Mouse (Mus musculus): ENCODE measurements around the gene Slc35e2. TPM values are rescaled to one million over a fixed set of nuclear protein-coding genes. Genes with fewer than 3 reads are reported as not detected.

Slc35e2 gene
- total RNA-seq (2023) = 10 to 100 TPM; 14.0 to 16.4 TPM

DNA sequence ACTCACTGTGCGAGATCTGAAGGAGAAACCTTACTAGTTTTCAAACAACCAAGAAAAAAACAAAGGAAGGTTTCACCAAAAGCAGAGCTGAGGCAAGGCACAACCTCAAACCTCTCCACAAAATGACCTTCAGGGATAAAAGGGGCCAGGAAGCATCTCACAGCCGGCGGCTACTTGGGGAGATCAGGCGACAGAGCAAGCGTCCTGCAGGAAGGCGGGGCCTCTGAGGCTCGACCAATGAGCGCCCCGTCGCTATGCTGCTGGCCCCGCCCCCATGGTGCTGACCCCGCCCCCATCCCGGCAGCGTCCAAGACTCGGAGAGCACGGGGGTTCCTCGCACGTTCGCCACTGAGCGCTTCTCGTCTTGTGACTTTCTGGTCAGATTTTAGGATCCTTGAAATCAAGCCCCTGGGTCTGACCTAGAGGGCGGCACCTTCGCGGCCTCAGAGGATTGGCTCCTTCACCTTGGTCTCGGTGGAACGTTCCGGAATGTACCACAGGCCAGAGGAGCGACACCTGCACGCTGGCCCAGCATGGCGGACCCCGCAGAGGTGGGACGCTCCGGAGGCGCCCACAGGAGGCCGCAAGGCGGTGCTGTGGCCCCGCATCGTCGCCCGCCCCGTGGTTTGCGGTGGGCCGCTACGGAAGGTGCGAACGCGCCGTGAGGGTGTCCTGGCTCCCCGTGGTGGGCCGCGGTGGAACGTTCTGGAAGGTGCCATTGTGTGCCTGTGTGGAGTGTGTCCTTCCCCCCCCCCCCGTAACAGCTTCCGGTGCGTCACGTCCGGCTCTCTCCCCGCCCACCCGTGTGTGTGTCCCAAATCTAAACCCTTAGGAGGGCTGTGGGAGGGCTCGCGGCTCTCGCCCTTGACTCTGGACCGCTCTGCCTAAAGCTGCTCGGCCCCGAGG, at the start of gene Slc35e2:
TSS of gene Slc35e2 (plus strand) at position 326 of the 906 bp plus-strand sequence.

DNA sequence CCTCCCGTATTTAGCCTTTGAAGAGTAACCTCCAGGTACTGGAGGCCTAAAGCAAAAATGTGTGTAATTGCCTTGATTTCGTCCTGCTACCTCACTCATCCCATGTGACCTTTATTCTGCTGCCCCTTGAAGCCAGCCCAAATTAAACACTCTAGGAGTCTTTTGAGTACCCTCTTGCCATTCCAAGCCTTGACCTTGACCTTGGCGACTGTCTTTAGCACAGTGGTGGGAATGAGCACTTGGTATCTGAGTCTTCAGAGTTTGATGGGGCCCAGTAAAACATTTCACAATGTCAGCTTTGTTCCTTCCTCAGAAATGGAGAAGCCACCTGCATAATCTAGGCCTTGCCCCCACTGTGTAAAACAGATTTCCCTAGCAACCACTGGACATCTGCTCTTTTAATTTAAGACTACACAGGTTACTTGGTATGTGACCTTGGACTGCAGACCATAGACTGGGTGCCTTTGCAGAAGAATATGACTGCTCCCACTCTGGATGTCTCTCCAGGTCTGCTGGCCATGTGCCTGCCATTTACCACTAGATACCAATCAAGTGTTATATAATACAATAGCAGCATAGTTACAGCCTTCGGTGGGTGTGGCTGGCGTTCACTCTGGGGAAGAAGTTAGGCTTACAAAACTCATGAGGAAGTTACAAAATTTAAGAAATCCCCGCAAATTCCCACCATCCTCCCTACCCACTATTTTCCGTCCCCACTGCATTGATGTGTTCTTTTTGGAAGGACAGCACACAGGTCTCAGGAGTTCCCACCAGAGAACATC, 39.4 kb upstream of the Slc35e2 start, which contains the start of gene Nadk:
TSS of gene Nadk (plus strand) at position 718 of the 782 bp plus-strand sequence.

DNA sequence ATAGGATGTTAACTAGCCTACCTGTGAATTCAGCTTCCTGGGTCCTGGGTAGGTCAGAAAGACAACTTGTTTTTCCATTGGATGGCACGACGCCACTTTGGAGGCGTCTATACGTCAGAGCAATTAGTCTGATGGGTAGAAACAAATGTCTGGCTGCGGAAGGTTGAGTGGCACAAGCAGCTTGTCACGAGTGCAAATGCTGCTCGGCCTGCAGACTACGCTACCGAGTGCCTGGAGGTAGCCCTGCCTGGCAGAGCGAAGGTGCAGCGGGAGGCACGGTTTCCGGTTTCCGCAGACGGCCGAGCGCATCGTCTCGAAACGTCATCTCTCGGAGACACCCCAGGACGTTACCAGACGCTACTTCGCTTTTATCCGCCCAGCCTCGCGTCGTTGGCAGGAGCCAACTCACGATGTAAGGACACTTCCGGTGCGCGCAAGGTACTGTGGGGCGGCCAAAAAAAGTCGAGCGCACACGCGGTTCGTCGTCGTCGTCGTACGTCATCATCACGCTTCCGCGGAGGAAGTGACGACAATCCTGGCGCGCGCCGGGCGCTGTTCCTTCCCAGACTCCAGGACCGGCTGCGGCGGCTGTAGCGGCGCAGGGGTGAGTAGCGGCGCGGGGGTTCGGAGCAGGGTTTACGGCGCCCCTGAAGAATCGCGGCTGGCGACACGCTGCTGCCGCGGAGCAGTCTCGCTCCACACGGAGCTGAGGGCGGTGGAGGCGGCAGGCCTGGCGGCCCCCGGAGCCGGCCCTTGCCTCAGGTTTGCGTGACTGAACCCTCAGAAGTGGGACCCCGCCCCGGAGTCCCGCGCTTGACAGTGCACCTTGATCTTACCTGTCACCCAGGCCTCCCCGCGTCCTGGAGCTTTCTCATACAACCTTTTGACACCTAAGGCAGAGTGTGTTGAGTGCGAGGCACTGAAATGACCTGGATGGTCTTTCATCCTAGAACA, 23.4 kb downstream of the Slc35e2 start, which contains the start of gene Cdk11b:
TSS of gene Cdk11b (plus strand) at position 517 of the 954 bp plus-strand sequence.

DNA sequence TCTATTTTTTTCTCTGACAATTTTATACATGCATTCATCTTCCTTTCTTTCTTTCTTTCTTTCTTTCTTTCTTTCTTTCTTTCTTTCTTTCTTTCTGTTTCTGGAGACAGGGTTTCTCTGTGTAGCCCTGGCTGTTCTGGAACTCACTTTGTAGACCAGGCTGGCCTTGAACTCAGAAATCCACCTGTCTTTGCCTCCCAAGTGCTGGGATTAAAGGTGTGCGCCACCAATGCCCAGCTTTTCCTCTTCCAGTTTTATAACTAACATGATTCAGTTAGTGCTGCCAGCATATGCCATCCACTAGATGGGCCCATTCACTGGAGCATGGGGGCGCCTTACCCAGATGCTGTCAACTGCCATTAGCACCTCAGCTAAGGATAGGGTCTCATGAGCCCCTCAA, 44.1 kb downstream of the Slc35e2 start, which contains the start of gene Gm10563:
TSS of gene Gm10563 (minus strand) at position 101 of the 400 bp plus-strand sequence.

DNA sequence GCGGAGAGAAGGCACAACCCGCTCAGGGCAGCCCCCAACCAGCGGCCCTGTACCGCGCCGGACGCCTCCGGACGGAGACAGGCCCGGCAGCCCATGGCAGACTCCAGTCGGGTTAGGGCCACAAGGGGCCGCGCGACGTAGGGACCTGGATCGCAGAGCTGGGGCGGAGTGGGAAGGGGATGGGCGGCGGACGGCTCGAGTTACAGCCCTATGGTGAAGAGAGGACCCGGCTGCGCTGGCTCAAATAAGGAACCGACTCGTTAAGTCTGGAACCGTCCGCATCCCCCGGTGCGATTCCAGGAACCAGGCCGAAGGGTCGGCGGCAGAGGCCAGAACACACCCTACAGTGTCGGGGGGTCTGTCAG, 51.9 kb downstream of the Slc35e2 start, which contains the start of gene Mmp23:
TSS of gene Mmp23 (minus strand) at position 299 of the 365 bp plus-strand sequence.

DNA sequence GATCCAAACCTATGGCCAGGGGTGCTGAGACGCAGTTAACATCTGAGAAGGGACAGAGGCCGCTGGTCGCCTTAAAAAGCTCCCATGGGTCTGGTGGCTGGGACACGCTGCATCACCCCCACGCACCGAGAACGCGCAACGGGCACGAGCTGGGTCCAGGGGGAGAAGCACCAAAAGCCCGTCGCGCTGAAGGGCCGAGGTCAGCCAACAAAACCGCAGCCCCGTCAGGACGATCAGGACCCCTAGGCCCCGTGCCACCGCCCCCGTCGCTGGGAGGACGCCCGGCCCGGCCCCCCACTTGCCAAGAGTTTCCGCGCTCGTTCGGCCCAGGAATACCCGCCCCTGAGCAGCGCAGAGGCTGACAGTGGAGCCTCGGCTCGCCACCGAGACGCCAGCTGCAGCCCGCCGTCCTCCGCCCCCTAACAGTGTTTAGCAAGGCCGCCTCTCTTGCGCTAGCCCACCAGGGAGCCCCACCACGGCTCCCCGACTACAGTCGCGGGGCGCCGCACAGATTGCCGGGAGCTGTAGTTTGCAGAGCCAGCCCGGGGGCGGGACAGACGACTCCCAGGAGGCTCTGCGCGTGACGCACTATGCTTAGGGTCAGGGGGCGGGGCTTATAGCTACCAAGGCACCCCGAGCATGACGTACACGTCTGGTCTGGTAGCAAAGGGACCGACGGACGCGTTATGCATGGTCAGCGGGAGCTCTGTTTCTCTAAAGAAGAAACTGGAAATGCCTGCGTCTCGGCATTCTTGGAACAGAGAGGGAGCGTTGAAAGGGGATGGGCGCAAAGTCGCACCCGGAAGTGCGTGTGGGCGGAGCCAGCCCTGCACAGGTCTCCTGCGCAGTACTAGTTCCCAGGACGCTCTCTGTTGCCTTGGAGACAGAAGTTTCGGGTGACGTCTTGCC, 67.7 kb downstream of the Slc35e2 start, which contains the start of gene Mib2:
TSS of gene Mib2 (minus strand) at position 510 of the 909 bp plus-strand sequence.

Other genes with a start within 250 kb of the Slc35e2 start
- under 1 TPM in 1 of 2 experiments, not detected in 1; 0.81 TPM for gene Prkcz, start 240.1 kb upstream of the Slc35e2 start, total RNA-seq (2023)
- not detected for gene Gabrd, start 203.3 kb upstream of the Slc35e2 start, total RNA-seq (2023)
- gene Cfap74, start 192.2 kb upstream of the Slc35e2 start, total RNA-seq (2023) = under 1 TPM in 1 of 2 experiments, not detected in 1; 0.21 TPM
- gene Tmem52, start 132.3 kb upstream of the Slc35e2 start, total RNA-seq (2023) = not detected
- 100 to 1,000 TPM; 329 to 370 TPM for gene Gnb1, start 110.1 kb upstream of the Slc35e2 start, total RNA-seq (2023)
- gene Nadk, start 39.0 kb upstream of the Slc35e2 start, total RNA-seq (2023) = 100 to 1,000 TPM; 507 to 539 TPM
- 100 to 1,000 TPM in 1 of 2 experiments, 10 to 100 TPM in 1; 95.9 to 117 TPM for gene Cdk11b, start 23.4 kb downstream of the Slc35e2 start, total RNA-seq (2023)
- gene Gm10563, start 44.0 kb downstream of the Slc35e2 start, total RNA-seq (2023) = not detected
- under 1 TPM in 1 of 2 experiments, not detected in 1; 0.36 TPM for gene Mmp23, start 52.0 kb downstream of the Slc35e2 start, total RNA-seq (2023)
- gene Mib2, start 67.8 kb downstream of the Slc35e2 start, total RNA-seq (2023) = 10 to 100 TPM; 39.5 to 42.6 TPM
- 1 to 10 TPM; 2.2 to 2.7 TPM for gene Fndc10, start 92.9 kb downstream of the Slc35e2 start, total RNA-seq (2023)
- gene Ssu72, start 103.4 kb downstream of the Slc35e2 start, total RNA-seq (2023) = 10 to 100 TPM; 73.7 to 74.0 TPM
- gene Tmem240, start 133.4 kb downstream of the Slc35e2 start, total RNA-seq (2023) = 1 to 10 TPM in 1 of 2 experiments, under 1 TPM in 1; 0.88 to 1.4 TPM
- gene Atad3a, start 159.7 kb downstream of the Slc35e2 start, total RNA-seq (2023) = 10 to 100 TPM; 24.2 to 24.6 TPM
- under 1 TPM in 1 of 2 experiments, not detected in 1; 0.21 TPM for gene Vwa1, start 173.3 kb downstream of the Slc35e2 start, total RNA-seq (2023)
- not detected for gene Tmem88b, start 184.5 kb downstream of the Slc35e2 start, total RNA-seq (2023)
- not detected for gene Ankrd65, start 189.0 kb downstream of the Slc35e2 start, total RNA-seq (2023)
- 10 to 100 TPM; 51.0 to 54.8 TPM for gene Mrpl20, start 201.5 kb downstream of the Slc35e2 start, total RNA-seq (2023)
- gene Ccnl2, start 211.1 kb downstream of the Slc35e2 start, total RNA-seq (2023) = 100 to 1,000 TPM; 158 to 164 TPM
- 10 to 100 TPM; 58.6 to 66.6 TPM for gene Aurkaip1, start 229.9 kb downstream of the Slc35e2 start, total RNA-seq (2023)
- 1 to 10 TPM in 1 of 2 experiments, under 1 TPM in 1; 0.50 to 1.3 TPM for gene Mxra8, start 238.3 kb downstream of the Slc35e2 start, total RNA-seq (2023)
- gene Dvl1, start 246.0 kb downstream of the Slc35e2 start, total RNA-seq (2023) = 10 to 100 TPM; 41.4 to 45.3 TPM

Data from monocyte, adult 59 days (primary cell).